Mouse (Mus musculus) midbrain, embryonic 14.5 days (tissue): Measurements from ENCODE around the gene Tgfa. TPM values are rescaled to one million over a fixed set of nuclear protein-coding genes. Genes with fewer than 3 reads are reported as not detected.

ENCODE experiments used
- ATAC-seq: fragments of 200-750 bp; cut with Nextera tagmentation; 2 replicates; pipeline ENCODE4 v1.8.0; 2017; ENCODE audit warnings: moderate number of reproducible peaks, moderate library complexity; ENCODE audit not compliant: low FRiP score, low TSS enrichment
- DNase-seq: peaks from one replicate; pipeline ENCODE4 v3.0.0-alpha.2; 2015
- H3K27ac ChIP-seq: fragments of 300-500 bp; sonication (generic); replicated peaks from 2 replicates; pipeline ENCODE4 v1.5.1; 2014; ENCODE audit warnings: mild to moderate bottlenecking, low read depth, low read length, moderate library complexity
- H3K27me3 ChIP-seq: fragments of 300-500 bp; sonication (generic); 2 replicates; pipeline ENCODE4 v1.6.1; 2014; ENCODE audit warnings: low read length, control low read depth, mixed read lengths; ENCODE audit not compliant: control insufficient read depth, insufficient read depth
- H3K36me3 ChIP-seq: fragments of 300-500 bp; sonication (generic); 2 replicates; pipeline ENCODE4 v1.6.1; 2014; ENCODE audit warnings: low read length, control low read depth; ENCODE audit not compliant: control insufficient read depth, insufficient read depth
- H3K4me1 ChIP-seq: fragments of 300-500 bp; sonication (generic); 2 replicates; pipeline ENCODE4 v1.6.1; 2014; ENCODE audit warnings: mild to moderate bottlenecking, antibody characterized with exemption, low read length, control low read depth; ENCODE audit not compliant: control insufficient read depth, insufficient read depth
- H3K4me2 ChIP-seq: fragments of 300-500 bp; sonication (generic); 2 replicates; pipeline ENCODE4 v1.6.1; 2014; ENCODE audit warnings: mild to moderate bottlenecking, low read length, moderate library complexity
- H3K4me3 ChIP-seq: fragments of 300-500 bp; sonication (generic); replicated peaks from 2 replicates; pipeline ENCODE4 v1.5.1; 2014; ENCODE audit warnings: low read depth, low read length
- H3K9ac ChIP-seq: fragments of 300-500 bp; sonication (generic); replicated peaks from 2 replicates; pipeline ENCODE4 v1.6.1; 2014; ENCODE audit warnings: mild to moderate bottlenecking, low read length, moderate library complexity
- H3K9me3 ChIP-seq: fragments of 300-500 bp; sonication (generic); 2 replicates; pipeline ENCODE4 v1.6.1; 2016; ENCODE audit warnings: low read length, control low read depth, mixed read lengths; ENCODE audit not compliant: control insufficient read depth
- WGBS: fragments of 180-500 bp; shearing (Covaris S2); extraction: QIAGEN DNeasy Blood & Tissue Kit; methylation state at CpG from one replicate; pipeline ENCODE4 v1.1.7; 2014; 5-methylcytosine and 5-hydroxymethylcytosine counted together
- polyA plus RNA-seq: library from polyadenylated mRNA; unstranded; fragments of >200 nt; fragmentation: Nextera tagmentation; extraction: Ambion mirVana; gene quantifications from 2 replicates; pipeline ENCODE4 v1.2.1, GENCODE M21; 2014

Tgfa gene
- polyA plus RNA-seq, 1 experiment from 2014 or later = 9.7 TPM

GRCm38 (mm10) chr6:86196034-86196433, 1.0 kb downstream of the Tgfa start:
- ATAC-seq = no peak
- DNase-seq = peak; percentile 54

GRCm38 (mm10) chr6:86197150-86197862, 2.3 kb downstream of the Tgfa start:
- 0 out of 2 replicates have a peak, but pooled peaks cover 7% of the 10 kb centered on the region for H3K4me1 ChIP-seq
- H3K9ac ChIP-seq = no peak overlapping the region
- no peak overlapping the region for H3K4me3 ChIP-seq
- ATAC-seq (no peak), DNase-seq (peak; percentile 56)
- H3K9me3 ChIP-seq = no peaks in the 10 kb centered on the region
- H3K27me3 ChIP-seq = peaks cover 14% of the 10 kb centered on the region
- WGBS = 36% methylated on average over 11 of the region's 11 CpGs
- no peaks in the 10 kb centered on the region for H3K36me3 ChIP-seq
- H3K27ac ChIP-seq = no peak overlapping the region; the same call in 1 of the 2 replicates
- no peak overlapping the region for H3K4me2 ChIP-seq

More at GRCm38 (mm10) chr6:86196034-86196433, 1.0 kb downstream of the Tgfa start:
- Histone ChIP-seq H3K27ac (no peak overlapping the region), H3K9ac (no peak overlapping the region), H3K27me3 (peaks cover 14% of the 10 kb centered on the region), H3K4me2 (peak overlapping the region; percentile 94), H3K4me1 (0 out of 2 replicates have a peak, but pooled peaks cover 7% of the 10 kb centered on the region), H3K9me3 (no peaks in the 10 kb centered on the region), H3K36me3 (no peaks in the 10 kb centered on the region), H3K4me3 (peak overlapping the region; percentile 59)
- 4% methylated on average over 14 of the region's 14 CpGs for WGBS

- DNase-seq (no peak), ATAC-seq (no peak)
- WGBS = 81% methylated on average over 5 of the region's 5 CpGs
- H3K9ac ChIP-seq = no peak overlapping the region
- H3K9me3 ChIP-seq = no peaks in the 10 kb centered on the region
- peaks cover 8% of the 10 kb centered on the region for H3K27me3 ChIP-seq
- H3K4me1 ChIP-seq = 0 out of 2 replicates have a peak, but pooled peaks cover 5% of the 10 kb centered on the region
- no peak overlapping the region for H3K4me2 ChIP-seq
- H3K27ac ChIP-seq = no peak overlapping the region
- H3K4me3 ChIP-seq = no peak overlapping the region
- no peaks in the 10 kb centered on the region for H3K36me3 ChIP-seq
These were observed 5.9 kb downstream of the Tgfa start for GRCm38 (mm10) chr6:86200934-86201333.

GRCm38 (mm10) chr6:86203101-86203500, 8.1 kb downstream of the Tgfa start:
- WGBS = 81% methylated on average over 7 of the region's 7 CpGs
- no peak overlapping the region for H3K27ac ChIP-seq
- no peaks in the 10 kb centered on the region for H3K36me3 ChIP-seq
- no peak overlapping the region for H3K9ac ChIP-seq
- ATAC-seq (no peak), DNase-seq (no peak)
- no peaks in the 10 kb centered on the region for H3K9me3 ChIP-seq
- no peak overlapping the region for H3K4me3 ChIP-seq
- H3K4me1 ChIP-seq = no peaks in the 10 kb centered on the region
- H3K27me3 ChIP-seq = no peaks in the 10 kb centered on the region
- H3K4me2 ChIP-seq = no peak overlapping the region

DNA sequence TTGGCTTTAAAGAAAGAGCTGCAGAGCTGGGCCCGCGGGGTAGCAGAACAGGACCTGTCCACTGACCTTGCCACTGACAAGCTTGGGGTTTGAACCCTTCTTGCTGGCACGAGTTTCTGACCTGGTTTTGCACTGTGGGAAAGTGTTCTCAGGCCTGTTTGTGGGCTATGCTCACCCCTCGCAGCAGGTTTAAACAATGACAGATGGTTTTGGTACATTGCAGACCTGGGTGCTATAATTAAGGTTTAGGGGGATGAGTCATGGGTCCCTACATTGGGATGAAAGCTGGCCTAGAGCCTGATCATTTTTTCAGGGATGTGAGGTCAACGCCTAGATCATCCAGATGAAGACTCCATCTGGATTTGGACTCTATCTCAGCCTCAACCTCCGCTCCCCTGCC, 11.0 kb downstream of the Tgfa start:
- DNase-seq (no peak), ATAC-seq (no peak)
- H3K9ac ChIP-seq = no peak overlapping the region
- no peak overlapping the region for H3K4me2 ChIP-seq
- no peak overlapping the region for H3K27ac ChIP-seq
- 0 out of 2 replicates have a peak, but pooled peaks cover 11% of the 10 kb centered on the region for H3K4me1 ChIP-seq
- H3K36me3 ChIP-seq = no peaks in the 10 kb centered on the region
- 91% methylated on average over 6 of the region's 6 CpGs for WGBS
- no peak overlapping the region for H3K4me3 ChIP-seq
- H3K27me3 ChIP-seq = no peaks in the 10 kb centered on the region
- no peaks in the 10 kb centered on the region for H3K9me3 ChIP-seq

- Histone ChIP-seq H3K36me3 (no peaks in the 10 kb centered on the region), H3K27me3 (no peaks in the 10 kb centered on the region), H3K9me3 (no peaks in the 10 kb centered on the region), H3K4me1 (0 out of 2 replicates have a peak, but pooled peaks cover 11% of the 10 kb centered on the region), H3K9ac (no peak overlapping the region), H3K4me3 (no peak overlapping the region), H3K4me2 (no peak overlapping the region), H3K27ac (no peak overlapping the region)
- whole genome bisulfite sequencing = 76% methylated on average over 12 of the region's 12 CpGs
- no peak for ATAC-seq
- DNase-seq = no peak
These were observed 12.0 kb downstream of the Tgfa start for GRCm38 (mm10) chr6:86206985-86207384.

DNA sequence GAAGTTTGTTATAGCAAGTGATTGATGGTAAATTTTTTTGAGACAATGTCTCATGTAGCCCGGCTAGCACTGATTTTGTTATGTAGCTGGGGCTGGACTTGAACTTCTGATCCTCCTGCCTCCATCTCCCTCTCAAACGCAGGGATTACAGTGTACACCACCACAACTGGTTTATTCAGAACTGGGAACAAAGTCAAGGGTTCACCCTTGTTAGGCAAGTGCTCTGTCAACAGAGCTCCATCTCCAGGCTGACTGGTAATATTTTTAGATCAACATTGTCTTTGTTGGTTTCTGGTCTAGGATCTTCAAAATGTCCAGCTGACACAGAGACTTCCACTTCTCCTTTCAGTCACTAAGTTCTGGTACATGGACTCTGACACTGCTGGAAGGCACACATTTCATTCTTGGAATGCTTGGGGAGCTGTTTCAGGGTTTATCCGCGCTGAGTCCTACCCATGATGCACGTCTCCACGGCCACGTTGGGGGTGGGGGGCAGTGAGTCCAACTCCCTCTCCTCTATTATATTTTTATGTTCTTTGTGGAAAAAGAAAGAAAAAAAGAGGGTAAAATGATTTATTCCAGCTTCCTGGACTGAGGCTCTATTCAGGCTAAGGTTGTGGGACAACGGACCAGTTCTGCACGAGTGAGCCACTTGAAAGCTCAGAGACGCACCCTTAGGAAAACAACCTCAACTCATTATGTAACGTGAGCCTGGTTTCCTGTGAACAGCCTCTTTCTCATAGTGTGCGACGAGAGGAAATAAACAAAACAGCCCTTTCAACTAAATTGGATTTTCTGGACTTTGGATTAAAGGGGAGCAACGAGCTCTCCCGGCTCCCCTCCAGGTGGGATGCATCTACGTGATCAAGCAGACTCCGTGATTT, 14.4 kb downstream of the Tgfa start:
- no peaks in the 10 kb centered on the region for H3K9me3 ChIP-seq
- no peak for ATAC-seq
- 15% methylated on average over 17 of the region's 17 CpGs for WGBS
- no peak overlapping the region for H3K4me3 ChIP-seq
- H3K9ac ChIP-seq = no peak overlapping the region
- H3K4me2 ChIP-seq = peak overlapping the region; percentile 40
- no peak overlapping the region for H3K27ac ChIP-seq
- DNase-seq = peak; percentile 42
- no peaks in the 10 kb centered on the region for H3K27me3 ChIP-seq
- no peaks in the 10 kb centered on the region for H3K36me3 ChIP-seq
- H3K4me1 ChIP-seq = 0 out of 2 replicates have a peak, but pooled peaks cover 11% of the 10 kb centered on the region

- Histone ChIP-seq H3K36me3 (no peaks in the 10 kb centered on the region), H3K27me3 (no peaks in the 10 kb centered on the region), H3K4me2 (peak overlapping the region; percentile 40), H3K9me3 (no peaks in the 10 kb centered on the region), H3K4me1 (0 out of 2 replicates have a peak, but pooled peaks cover 11% of the 10 kb centered on the region), H3K4me3 (no peak overlapping the region), H3K9ac (no peak overlapping the region), H3K27ac (no peak overlapping the region)
- no peak for DNase-seq
- ATAC-seq = no peak
- 31% methylated on average over 6 of the region's 6 CpGs for WGBS
These were observed 15.0 kb downstream of the Tgfa start for GRCm38 (mm10) chr6:86210017-86210408.
